Mouse (Mus musculus) G1E (cell line): Measurements from ENCODE around the gene Inha. TPM values are rescaled to one million over a fixed set of nuclear protein-coding genes. Genes with fewer than 3 reads are reported as not detected.

Source experiments
- ATAC-seq: 2 replicates; pipeline ENCODE4 v1.8.0; 2016; ENCODE audit warnings: mild to moderate bottlenecking; ENCODE audit not compliant: insufficient number of reproducible peaks, poor library complexity, low FRiP score, severe bottlenecking; ENCODE audit errors: extremely low read depth
- DNase-seq: peaks from one replicate; pipeline ENCODE4 v3.0.0; 2012; ENCODE audit warnings: low spot score
- H3K27me3 ChIP-seq: 2 replicates; pipeline ENCODE4 v1.6.1; 2012; ENCODE audit warnings: mild to moderate bottlenecking, low read length, inconsistent platforms; ENCODE audit not compliant: insufficient read depth
- H3K36me3 ChIP-seq: replicated peaks from 2 replicates; pipeline ENCODE3; 2012; ENCODE audit warnings: mild to moderate bottlenecking, inconsistent platforms
- H3K4me1 ChIP-seq: 2 replicates; pipeline ENCODE4 v1.6.1; 2012; ENCODE audit warnings: low read depth, low read length, inconsistent platforms, mixed read lengths; ENCODE audit not compliant: insufficient read depth
- H3K4me3 ChIP-seq: 2 replicates; pipeline ENCODE4 v1.5.1; 2012; ENCODE audit warnings: low read depth, mild to moderate bottlenecking, inconsistent platforms, low read length, moderate library complexity, mixed read lengths
- H3K9me3 ChIP-seq: replicated peaks from 2 replicates; pipeline ENCODE4 v1.6.1; 2012; ENCODE audit warnings: inconsistent platforms
- CTCF ChIP-seq: IDR thresholded peaks from 2 replicates; pipeline ENCODE4 v1.5.1; 2012; ENCODE audit warnings: low read depth, low read length, inconsistent platforms, mixed read lengths
- GATA1 ChIP-seq: IDR thresholded peaks from 2 replicates; pipeline ENCODE4 v1.6.1; 2012; ENCODE audit warnings: borderline replicate concordance, low read length, inconsistent platforms, mixed read lengths
- GATA2 ChIP-seq: IDR thresholded peaks from 2 replicates; pipeline ENCODE4 v1.6.1; 2012; ENCODE audit warnings: low read depth, low read length, inconsistent platforms, borderline replicate concordance
- POLR2AphosphoS5 ChIP-seq: IDR thresholded peaks from 2 replicates; pipeline ENCODE4 v1.6.1; 2012; ENCODE audit warnings: low read depth, low read length, inconsistent platforms; ENCODE audit not compliant: insufficient replicate concordance
- TAL1 ChIP-seq: conservative IDR thresholded peaks from 2 replicates; pipeline ENCODE4 v1.6.1; 2012; ENCODE audit warnings: low read depth, low read length, inconsistent platforms, mixed read lengths
- polyA plus RNA-seq: library from polyadenylated mRNA; stranded (reverse); fragments of >175 nt; gene quantifications from 2 replicates; pipeline ENCODE4 v1.2.3, GENCODE M21; 2012
- total RNA-seq, 2 experiments: library from RNA; stranded (forward) in 1 of 2; stranded (reverse) in 1 of 2; fragments of 200-1000 nt in 1 of 2; fragments of >200 nt in 1 of 2; fragmentation: Nextera tagmentation in 1 of 2; gene quantifications; 2 replicates each; pipeline ENCODE4 v1.2.3; 2014 to 2017

The Inha gene
- total and polyA plus RNA-seq, 3 experiments: not detected

GRCm38 (mm10) chr1:75505956-75506831 lies 683 bp upstream of the Inha start, which contains the start of gene Obsl1:
Gene Obsl1 (minus strand): TSS chr1:75506452.
- H3K4me1 ChIP-seq: no peaks in the 10 kb centered on the region; the same call in 1 of the 2 replicates
- H3K4me3 ChIP-seq: peak within 1 kb of the TSS; percentile 17; the same call in 1 of the 2 replicates
- no peaks in the 10 kb centered on the region for H3K36me3 ChIP-seq
- TF ChIP-seq GATA2 (no peak), CTCF (no peak), POLR2AphosphoS5 (no peak), GATA1 (no peak), TAL1 (no peak)
- peaks cover 10% of the 10 kb centered on the region for H3K9me3 ChIP-seq
- H3K27me3 ChIP-seq: peaks cover 39% of the 10 kb centered on the region; the same call in 1 of the 2 replicates
- ATAC-seq: no peak
- DNase-seq: no peak

- peaks cover 10% of the 10 kb centered on the region for H3K9me3 ChIP-seq
Observed at GRCm38 (mm10) chr1:75509586-75509985, 2.7 kb downstream of the Inha start.

GRCm38 (mm10) chr1:75510154-75510553 lies 3.3 kb downstream of the Inha start:
- no peak for ATAC-seq
- H3K4me1 ChIP-seq: peaks cover under 1% of the 10 kb centered on the region; the same call in 1 of the 2 replicates
- H3K9me3 ChIP-seq: peaks cover 8% of the 10 kb centered on the region
- no peaks in the 10 kb centered on the region for H3K36me3 ChIP-seq
- H3K27me3 ChIP-seq: peaks cover 31% of the 10 kb centered on the region; the same call in 1 of the 2 replicates
- TF ChIP-seq GATA1: no peak
- DNase-seq: no peak
- no peak overlapping the region for H3K4me3 ChIP-seq

More at GRCm38 (mm10) chr1:75509586-75509985, 2.7 kb downstream of the Inha start:
- Histone ChIP-seq H3K36me3 (no peaks in the 10 kb centered on the region), H3K27me3 (peaks cover 32% of the 10 kb centered on the region; the same call in 1 of the 2 replicates), H3K4me3 (no peak overlapping the region), H3K4me1 (no peaks in the 10 kb centered on the region; the same call in 1 of the 2 replicates)
- ATAC-seq (no peak), DNase-seq (no peak)
- no peak for TF ChIP-seq POLR2AphosphoS5
- TF ChIP-seq GATA2: no peak
- no peak for TF ChIP-seq CTCF
- no peak for TF ChIP-seq GATA1
- no peak for TF ChIP-seq TAL1

GRCm38 (mm10) chr1:75511437-75512210 lies 4.7 kb downstream of the Inha start:
- ATAC-seq (no peak), DNase-seq (no peak)
- H3K36me3 ChIP-seq: no peaks in the 10 kb centered on the region
- no peaks in the 10 kb centered on the region for H3K9me3 ChIP-seq
- TF ChIP-seq POLR2AphosphoS5: no peak
- TF ChIP-seq CTCF: no peak
- TF ChIP-seq GATA2: no peak
- TF ChIP-seq GATA1: no peak
- TF ChIP-seq TAL1: no peak
- peaks cover 22% of the 10 kb centered on the region; the same call in 1 of the 2 replicates for H3K27me3 ChIP-seq
- no peak overlapping the region for H3K4me3 ChIP-seq
- H3K4me1 ChIP-seq: peaks cover 2% of the 10 kb centered on the region; the same call in 1 of the 2 replicates

GRCm38 (mm10) chr1:75512550-75512949 lies 5.7 kb downstream of the Inha start:
- Histone ChIP-seq H3K9me3 (no peaks in the 10 kb centered on the region), H3K4me3 (no peak overlapping the region), H3K27me3 (peaks cover 21% of the 10 kb centered on the region; the same call in 1 of the 2 replicates), H3K36me3 (no peaks in the 10 kb centered on the region), H3K4me1 (peaks cover 2% of the 10 kb centered on the region; the same call in 1 of the 2 replicates)
- no peak for TF ChIP-seq CTCF
- TF ChIP-seq TAL1: no peak
- no peak for TF ChIP-seq GATA2
- no peak for TF ChIP-seq POLR2AphosphoS5
- TF ChIP-seq GATA1: no peak
- no peak for ATAC-seq
- no peak for DNase-seq

GRCm38 (mm10) chr1:75516703-75517380 lies 10.0 kb downstream of the Inha start:
- Histone ChIP-seq H3K36me3 (no peaks in the 10 kb centered on the region), H3K9me3 (no peaks in the 10 kb centered on the region), H3K4me1 (peaks cover 20% of the 10 kb centered on the region), H3K27me3 (peaks cover 12% of the 10 kb centered on the region; the same call in 1 of the 2 replicates), H3K4me3 (no peak overlapping the region)
- ATAC-seq (no peak), DNase-seq (no peak)
- TF ChIP-seq GATA1 (no peak), POLR2AphosphoS5 (no peak), CTCF (no peak), TAL1 (no peak), GATA2 (no peak)
